Mouse (Mus musculus): ENCODE measurements at regions not wholly inside any gene's neighbourhood (a gene's known extent, or its start where the extent isn't known, plus 50 kb on each side); places are given as distances from the start of the nearest gene placed in this dataset.

DNA sequence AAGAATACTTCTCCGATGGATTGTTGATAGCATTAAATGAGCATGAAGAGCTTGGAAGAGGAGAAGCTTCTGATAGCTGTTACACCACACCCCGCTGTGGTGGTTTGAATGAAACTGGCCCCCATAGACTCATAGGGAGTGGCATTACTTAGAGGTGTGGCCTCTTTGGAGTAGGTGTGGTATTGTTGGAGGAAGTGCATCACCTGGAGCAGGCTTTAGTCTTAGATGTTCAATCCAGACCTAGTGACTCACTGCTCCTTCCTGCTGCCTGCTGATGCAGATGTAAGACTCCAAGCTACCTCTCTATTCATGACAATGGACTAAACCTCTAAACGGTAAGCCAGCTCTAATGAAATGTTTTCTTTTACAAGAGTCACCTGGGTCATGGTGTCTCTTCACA lies 237.1 kb upstream of the Mpped2 start:
- no peak for DNase-seq (ENCODE audit: low read depth, low spot score)

- no peak for DNase-seq (ENCODE audit: low read depth, low spot score)
Observed at GRCm38 (mm10) chr2:106458003-106458402, 235.1 kb upstream of the Mpped2 start.

GRCm38 (mm10) chr2:106461021-106461420 lies 232.0 kb upstream of the Mpped2 start:
- DNase-seq (ENCODE audit: low read depth, low spot score), result no peak

GRCm38 (mm10) chr2:106461490-106461889 lies 231.6 kb upstream of the Mpped2 start:
- DNase-seq (ENCODE audit: low read depth, low spot score), result no peak

DNA sequence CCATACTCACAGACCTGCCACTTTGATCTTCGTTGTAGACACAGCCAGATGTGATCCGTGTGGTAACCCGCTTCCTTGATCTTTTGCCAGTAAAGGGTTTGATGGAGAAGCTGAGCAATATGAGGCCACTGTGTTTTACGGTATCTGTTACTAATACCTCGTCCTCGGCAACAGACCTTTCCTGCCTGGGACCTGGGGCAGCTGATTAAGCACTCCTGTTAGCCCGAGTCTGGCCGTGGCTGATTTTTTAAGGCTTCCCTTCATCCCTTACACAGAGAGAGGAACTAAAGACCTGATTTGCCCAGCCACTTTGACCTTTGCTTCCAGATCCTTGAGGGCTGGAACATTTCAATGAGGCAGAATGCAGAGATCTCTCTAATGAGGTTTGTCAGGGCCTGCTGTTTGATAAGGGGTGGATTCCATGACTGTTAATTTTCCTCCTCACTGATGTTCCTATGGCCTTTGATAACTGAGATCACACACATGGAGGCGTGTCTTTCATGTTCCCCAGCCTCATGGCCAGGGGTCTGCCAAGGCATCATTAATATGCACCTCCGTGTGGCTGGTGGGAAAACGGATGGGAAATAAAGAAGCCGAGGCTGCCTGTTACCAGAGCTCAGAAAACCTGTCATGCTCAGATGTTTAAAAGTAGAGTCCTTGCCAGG lies 231.0 kb upstream of the Mpped2 start:
- DNase-seq (ENCODE audit: low read depth, low spot score), result no peak

DNA sequence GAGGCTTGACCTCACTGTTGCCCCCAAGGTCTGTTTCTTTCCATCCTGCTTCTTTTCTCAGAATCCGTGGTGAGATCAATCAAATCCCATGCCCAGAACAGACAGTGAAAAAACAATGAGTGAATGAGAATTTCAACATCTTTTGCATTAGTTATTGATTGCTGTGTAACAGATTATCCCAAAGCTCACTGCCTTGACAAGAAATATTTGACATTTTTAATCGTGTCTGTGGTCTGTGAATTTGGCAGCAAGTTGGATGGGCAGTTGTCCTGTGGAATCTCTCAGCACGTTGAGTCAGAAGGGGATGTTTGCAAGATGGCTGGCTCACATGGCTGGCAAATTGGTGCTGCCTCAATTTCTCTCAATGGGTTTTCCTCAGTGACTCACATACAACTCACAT lies 228.0 kb upstream of the Mpped2 start:
- DNase-seq (ENCODE audit: low read depth, low spot score), result no peak

- no peak for DNase-seq (ENCODE audit: low read depth, low spot score)
Observed at GRCm38 (mm10) chr2:106465831-106466230, 227.2 kb upstream of the Mpped2 start.

- no peak for DNase-seq (ENCODE audit: low read depth, low spot score)
Observed at GRCm38 (mm10) chr2:106469196-106469595, 223.9 kb upstream of the Mpped2 start.

DNA sequence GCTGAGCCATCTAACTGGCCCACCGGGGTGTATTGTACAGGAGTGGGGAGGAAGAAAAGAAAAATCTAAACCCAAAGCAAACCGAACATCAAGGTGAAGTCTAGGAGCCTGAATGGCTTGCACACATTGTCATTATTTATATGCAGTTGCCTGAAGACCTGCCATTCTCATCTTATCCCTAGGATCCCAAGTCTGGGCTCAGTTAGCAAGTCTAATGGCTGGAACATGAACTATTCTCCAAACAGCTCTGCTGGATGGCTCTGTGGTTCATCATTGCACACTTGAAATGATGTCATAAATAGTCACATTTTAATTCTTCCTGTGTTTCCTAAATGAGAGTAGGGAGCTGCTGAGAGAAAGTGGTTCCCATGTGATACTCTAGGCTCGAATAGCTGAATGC lies 219.6 kb upstream of the Mpped2 start:
- no peak for DNase-seq (ENCODE audit: low read depth, low spot score)

DNA sequence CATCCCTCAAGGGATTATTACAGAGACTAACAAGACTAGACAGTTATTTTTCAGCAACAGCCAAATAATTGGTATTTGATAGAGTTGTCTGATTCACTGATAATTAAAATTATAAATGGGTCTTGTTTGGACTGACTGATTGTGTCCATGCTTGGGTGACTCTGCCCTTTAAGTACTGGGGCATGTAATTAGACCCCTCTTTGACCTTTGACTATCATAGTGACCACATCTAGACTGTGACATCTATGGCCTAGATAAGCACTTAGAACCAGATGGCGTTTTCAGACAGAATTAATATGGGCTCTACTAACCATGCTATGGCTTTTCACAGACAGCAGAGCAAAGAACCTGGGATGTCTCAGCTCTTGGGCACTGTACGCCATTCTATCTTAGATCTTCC lies 215.1 kb upstream of the Mpped2 start:
- no peak for DNase-seq (ENCODE audit: low read depth, low spot score)

GRCm38 (mm10) chr2:106487335-106488082 lies 205.6 kb upstream of the Mpped2 start:
- no peak for DNase-seq (ENCODE audit: low read depth, low spot score)

DNA sequence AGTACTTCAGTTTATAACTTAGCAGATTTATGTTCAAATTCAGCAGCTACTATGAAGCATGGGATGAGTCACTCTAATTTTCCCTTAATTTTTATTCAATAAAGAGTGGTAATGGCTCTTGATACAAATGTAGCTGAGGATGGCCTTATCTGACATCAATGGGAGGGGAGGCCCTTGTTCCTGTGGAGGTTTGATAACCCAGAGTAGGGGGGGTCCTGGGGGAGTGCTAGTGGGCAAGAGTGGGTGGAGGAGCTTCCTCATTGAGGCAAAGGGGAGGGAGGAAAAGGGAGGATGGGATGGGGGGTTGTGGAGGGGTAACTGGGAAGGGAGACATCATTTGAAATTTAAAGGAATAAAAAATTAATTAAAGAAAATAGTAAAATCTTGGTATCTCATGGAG lies 194.3 kb upstream of the Mpped2 start:
- no peak for DNase-seq (ENCODE audit: low read depth, low spot score)

- DNase-seq (ENCODE audit: low read depth, low spot score), result no peak
Observed at GRCm38 (mm10) chr2:106499227-106499928, 193.7 kb upstream of the Mpped2 start.

DNA sequence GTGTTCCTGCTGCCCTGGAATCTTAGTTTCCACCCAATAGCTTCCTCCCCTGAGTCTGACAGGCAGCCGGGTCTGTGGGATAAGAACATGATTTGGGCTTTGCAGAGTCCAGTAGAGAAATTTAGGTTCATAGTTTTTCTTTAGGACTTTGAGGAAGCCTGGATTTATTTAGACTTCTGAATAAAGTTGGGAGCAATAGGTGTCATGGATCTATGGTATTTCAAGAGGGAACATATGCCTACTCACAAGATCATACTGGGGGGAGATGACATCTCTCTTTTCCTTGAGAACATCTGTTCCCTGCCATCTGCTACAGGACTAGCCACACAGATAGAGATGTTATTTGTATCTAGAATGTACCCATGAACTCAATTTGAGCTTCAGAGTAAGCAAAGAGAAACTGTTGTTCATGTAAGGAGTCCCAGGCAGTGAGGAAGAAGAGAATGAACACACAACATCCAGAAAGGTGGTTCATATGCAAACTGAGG lies 188.1 kb upstream of the Mpped2 start:
- DNase-seq (ENCODE audit: low read depth, low spot score), result peak; percentile 70

- DNase-seq (ENCODE audit: low read depth, low spot score), result peak; percentile 73
Observed at GRCm38 (mm10) chr2:106511889-106512288, 181.2 kb upstream of the Mpped2 start.

DNA sequence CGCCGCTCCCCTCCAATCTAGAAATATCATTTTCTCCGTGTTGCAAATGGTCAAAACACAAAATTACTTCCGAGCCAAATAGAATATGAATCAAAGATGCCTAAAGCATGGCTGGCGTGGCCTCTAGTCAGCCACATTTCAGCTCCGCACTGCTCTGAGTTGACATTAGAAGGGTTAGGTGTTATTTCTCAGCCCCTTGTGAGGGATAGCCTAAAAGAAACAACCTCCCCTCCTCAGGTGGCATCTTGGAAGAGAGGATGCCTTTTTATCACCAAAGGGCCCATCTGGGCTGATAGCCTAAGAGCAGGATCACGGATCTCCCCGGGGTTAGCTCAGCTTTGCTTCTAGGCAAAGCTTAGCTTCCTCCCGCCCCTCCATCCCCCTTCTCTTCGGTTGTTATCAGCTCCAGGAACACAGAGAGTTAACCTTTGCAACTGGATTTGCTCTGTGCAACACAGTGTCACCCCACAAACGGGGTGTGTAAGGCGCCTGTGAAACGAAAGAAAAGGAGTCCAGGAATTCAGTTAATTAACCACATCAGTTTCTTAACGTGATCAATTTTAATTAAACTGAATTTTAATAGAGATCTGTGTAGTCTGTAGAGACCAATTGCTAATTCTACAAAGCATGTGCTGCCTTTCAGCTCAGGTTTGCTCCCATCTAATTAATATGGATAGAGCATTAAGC lies 180.6 kb upstream of the Mpped2 start:
- no peak for DNase-seq (ENCODE audit: low read depth, low spot score)

DNA sequence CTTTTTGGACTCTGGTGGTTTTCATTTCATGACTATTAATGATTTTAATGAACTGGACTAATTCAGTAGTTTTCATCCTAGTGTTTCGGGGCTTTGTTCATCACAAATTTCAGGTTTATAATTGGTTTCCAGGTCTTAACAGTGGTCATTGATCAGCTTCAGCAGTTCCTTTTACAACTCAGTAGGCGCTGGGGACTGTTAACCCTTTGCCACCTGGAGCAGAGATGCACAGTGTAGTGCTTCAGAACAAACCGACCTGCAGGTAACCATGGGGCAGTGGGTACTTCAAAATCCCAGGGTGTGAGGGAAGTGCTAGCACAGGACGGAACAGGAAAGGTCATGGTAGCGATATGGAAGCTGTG lies 180.1 kb upstream of the Mpped2 start:
- no peak for DNase-seq (ENCODE audit: low read depth, low spot score)

DNA sequence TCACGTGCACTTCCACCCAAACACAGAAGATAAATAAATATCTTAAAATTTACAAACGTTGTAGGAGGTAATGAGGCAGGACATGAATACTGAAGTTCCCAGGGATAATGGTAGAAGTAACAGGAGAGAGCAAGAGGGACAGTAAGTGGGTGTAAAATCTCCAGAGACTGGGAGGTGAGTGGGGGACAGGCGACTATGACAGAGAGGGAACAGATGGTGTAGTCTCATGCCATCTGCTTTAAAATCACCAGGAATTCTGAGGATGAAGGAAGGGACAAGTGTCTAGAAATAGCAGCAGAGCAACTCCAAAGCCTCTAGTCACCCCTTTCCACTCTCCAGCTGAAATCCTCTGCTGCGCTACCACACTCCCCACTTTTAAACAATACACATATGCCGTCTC lies 175.8 kb upstream of the Mpped2 start:
- peak; percentile 96 for DNase-seq (ENCODE audit: low read depth, low spot score)

DNA sequence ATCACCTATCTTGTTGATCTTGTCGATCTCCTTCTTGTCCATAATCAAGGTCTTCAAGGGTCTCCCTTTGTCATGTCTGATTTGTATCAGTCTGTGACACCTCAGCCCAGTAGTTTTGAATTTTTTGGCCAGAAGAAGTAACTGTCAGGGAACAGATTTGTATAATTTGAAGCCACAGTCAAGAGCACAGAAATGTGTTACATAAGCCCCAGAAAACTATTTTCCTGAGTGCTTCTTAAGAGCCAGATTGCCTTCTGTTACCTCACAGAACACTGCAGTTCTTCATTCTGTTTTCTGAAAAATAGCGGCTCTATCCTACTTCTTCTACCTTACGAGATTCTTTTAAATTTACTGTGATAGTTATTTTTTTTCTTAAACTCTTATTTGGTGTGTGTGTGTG lies 170.1 kb upstream of the Mpped2 start:
- peak; percentile 74 for DNase-seq (ENCODE audit: low read depth, low spot score)

DNA sequence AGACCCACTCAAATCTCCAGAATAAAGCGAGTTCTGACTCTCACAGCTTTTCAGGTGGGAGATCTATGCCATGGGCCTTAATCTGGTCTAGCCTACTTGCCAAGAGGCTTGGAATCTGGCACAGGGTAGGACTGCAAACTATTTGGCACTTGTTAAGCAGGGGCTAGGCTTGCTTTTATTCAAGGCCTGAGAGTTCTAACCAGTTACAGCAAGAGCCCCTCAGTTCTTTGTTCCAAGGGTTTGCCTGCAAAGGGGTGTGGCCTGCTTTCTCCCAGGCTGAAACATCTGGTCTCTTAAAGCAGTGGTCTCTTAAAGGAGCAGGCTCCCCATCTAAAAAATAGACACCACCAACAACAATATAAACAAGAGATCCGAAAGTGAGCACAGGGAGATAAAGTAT lies 166.1 kb upstream of the Mpped2 start:
- no peak for DNase-seq (ENCODE audit: low read depth, low spot score)

DNA sequence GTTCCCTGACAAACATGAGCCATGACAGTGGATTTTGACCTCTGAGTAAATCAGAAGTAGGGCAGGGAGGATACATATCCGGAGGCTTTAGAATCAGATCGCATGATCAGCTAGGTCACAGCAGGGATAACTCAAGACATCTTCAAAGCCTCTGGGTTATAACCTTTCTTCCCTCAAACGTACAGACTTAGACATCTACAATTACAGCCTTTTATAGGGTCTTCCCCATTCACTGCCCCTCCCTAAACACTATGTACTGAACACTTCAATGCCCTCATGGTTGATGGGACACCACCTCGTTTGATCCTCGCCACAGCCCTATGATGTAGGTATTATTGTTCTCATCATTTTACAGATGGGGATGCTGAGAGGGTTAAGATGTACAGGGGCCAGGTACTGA lies 163.8 kb upstream of the Mpped2 start:
- no peak for DNase-seq (ENCODE audit: low read depth, low spot score)

GRCm38 (mm10) chr2:106529746-106530145 lies 163.3 kb upstream of the Mpped2 start:
- no peak for DNase-seq (ENCODE audit: low read depth, low spot score)
